Mouse (Mus musculus) G1E-ER4 (cell line): ENCODE results near the gene Sdk2. TPM values are rescaled to one million over a fixed set of nuclear protein-coding genes. Genes with fewer than 3 reads are reported as not detected.

Source experiments
- GATA1 ChIP-seq: IDR thresholded peaks from one replicate; pipeline ENCODE4 v1.8.0; 2012; ENCODE audit warnings: low read length, inconsistent platforms
- polyA plus RNA-seq: library from polyadenylated mRNA; stranded (reverse); fragments of >175 nt; gene quantifications from 2 replicates; pipeline ENCODE4 v1.2.3, GENCODE M21; 2012

Sdk2 gene
- polyA plus RNA-seq, 1 experiment: 0.01 TPM

- TF ChIP-seq GATA1: no peak
These were observed 260.9 kb downstream of the Sdk2 start for GRCm38 (mm10) chr11:113805974-113806373.

- no peak for TF ChIP-seq GATA1
These were observed 263.4 kb downstream of the Sdk2 start for GRCm38 (mm10) chr11:113803321-113803941.

- TF ChIP-seq GATA1: no peak
These were observed 264.4 kb downstream of the Sdk2 start for GRCm38 (mm10) chr11:113802456-113802855.

- TF ChIP-seq GATA1: no peak
These were observed 266.8 kb downstream of the Sdk2 start for GRCm38 (mm10) chr11:113800026-113800425.

GRCm38 (mm10) chr11:113799041-113799447 lies 267.8 kb downstream of the Sdk2 start:
- TF ChIP-seq GATA1: peak; percentile 56

GRCm38 (mm10) chr11:113798011-113798410 lies 268.8 kb downstream of the Sdk2 start:
- TF ChIP-seq GATA1: no peak

GRCm38 (mm10) chr11:113797014-113797983 lies 269.5 kb downstream of the Sdk2 start:
- TF ChIP-seq GATA1: no peak

GRCm38 (mm10) chr11:113795846-113796245 lies 271.0 kb downstream of the Sdk2 start:
- no peak for TF ChIP-seq GATA1

- no peak for TF ChIP-seq GATA1
These were observed 275.3 kb downstream of the Sdk2 start for GRCm38 (mm10) chr11:113791357-113792215.

- no peak for TF ChIP-seq GATA1
These were observed 277.7 kb downstream of the Sdk2 start for GRCm38 (mm10) chr11:113789101-113789500.

GRCm38 (mm10) chr11:113788183-113788789 lies 278.6 kb downstream of the Sdk2 start:
- TF ChIP-seq GATA1: no peak

GRCm38 (mm10) chr11:113787432-113788182 lies 279.2 kb downstream of the Sdk2 start:
- TF ChIP-seq GATA1: no peak

GRCm38 (mm10) chr11:113787009-113787408 lies 279.8 kb downstream of the Sdk2 start:
- no peak for TF ChIP-seq GATA1

- TF ChIP-seq GATA1: no peak
These were observed 280.5 kb downstream of the Sdk2 start for GRCm38 (mm10) chr11:113786395-113786794.
